Mouse (Mus musculus): ENCODE measurements around the gene Atp5b.
A peak's percentile ranks its signal among the peaks of the same experiment; 100 is the strongest.
"Not testable (repeated sequence)": the region's sequence is repeated elsewhere in the genome, so short reads cannot be mapped to it uniquely, and the experiment has no call there.

Gene Atp5b

GRCm38 (mm10) chr10:128069201-128069600 is 13.9 kb upstream of the Atp5b start:
- no peak for DNase-seq (ENCODE audit: extremely low read depth, low read depth)

GRCm38 (mm10) chr10:128070432-128070831 is 12.6 kb upstream of the Atp5b start:
- DNase-seq (ENCODE audit: extremely low read depth, low read depth): not testable (repeated sequence)

- DNase-seq (ENCODE audit: extremely low read depth, low read depth): not testable (repeated sequence)
Observed at GRCm38 (mm10) chr10:128078269-128078668, 4.8 kb upstream of the Atp5b start.

GRCm38 (mm10) chr10:128080496-128080895 is 2.6 kb upstream of the Atp5b start:
- no peak for DNase-seq (ENCODE audit: extremely low read depth, low read depth)

- no peak for DNase-seq (ENCODE audit: extremely low read depth, low read depth)
Observed at GRCm38 (mm10) chr10:128081807-128082476, 1.1 kb upstream of the Atp5b start.

- no peak for DNase-seq (ENCODE audit: extremely low read depth, low read depth)
Observed at GRCm38 (mm10) chr10:128082477-128082808, 630 bp upstream of the Atp5b start.

- DNase-seq (ENCODE audit: extremely low read depth, low read depth): no peak
Observed at GRCm38 (mm10) chr10:128083688-128084087, 615 bp downstream of the Atp5b start.

GRCm38 (mm10) chr10:128084160-128084559 is 1.1 kb downstream of the Atp5b start:
- no peak for DNase-seq (ENCODE audit: extremely low read depth, low read depth)

GRCm38 (mm10) chr10:128086391-128086790 is 3.3 kb downstream of the Atp5b start:
- DNase-seq (ENCODE audit: extremely low read depth, low read depth): no peak

- DNase-seq (ENCODE audit: extremely low read depth, low read depth): not testable (repeated sequence)
Observed at GRCm38 (mm10) chr10:128087216-128087615, 4.1 kb downstream of the Atp5b start.

GRCm38 (mm10) chr10:128088181-128088580 is 5.1 kb downstream of the Atp5b start:
- DNase-seq (ENCODE audit: extremely low read depth, low read depth): no peak

GRCm38 (mm10) chr10:128089842-128090241 is 6.8 kb downstream of the Atp5b start:
- DNase-seq (ENCODE audit: extremely low read depth, low read depth): no peak

- DNase-seq (ENCODE audit: extremely low read depth, low read depth): peak; percentile 83
Observed at GRCm38 (mm10) chr10:128090651-128091563, 7.8 kb downstream of the Atp5b start.

GRCm38 (mm10) chr10:128091564-128092505 is 8.8 kb downstream of the Atp5b start, which contains the start of gene Baz2a:
Gene Baz2a (plus strand): TSS chr10:128091577.
- no peak for DNase-seq (ENCODE audit: extremely low read depth, low read depth)

GRCm38 (mm10) chr10:128092506-128093495 is 9.7 kb downstream of the Atp5b start:
- no peak for DNase-seq (ENCODE audit: extremely low read depth, low read depth)

- no peak for DNase-seq (ENCODE audit: extremely low read depth, low read depth)
Observed at GRCm38 (mm10) chr10:128093496-128094294, 10.6 kb downstream of the Atp5b start.

- peak; percentile 83 for DNase-seq (ENCODE audit: extremely low read depth, low read depth)
Observed at GRCm38 (mm10) chr10:128094340-128094968, 11.4 kb downstream of the Atp5b start.

- no peak for DNase-seq (ENCODE audit: extremely low read depth, low read depth)
Observed at GRCm38 (mm10) chr10:128095003-128095636, 12.0 kb downstream of the Atp5b start.

All from MEL-GATA-1-ER (cell line).